Mouse (Mus musculus) 416B (cell line): Measurements from ENCODE around the gene Unc5a.
A peak's percentile ranks its signal among the peaks of the same experiment; 100 is the strongest.

Source experiments
- DNase-seq: peaks from one replicate; pipeline ENCODE4 v3.0.0; 2011; ENCODE audit warnings: low read depth

Unc5a gene

GRCm38 (mm10) chr13:55004646-55005045 lies 55.4 kb downstream of the Unc5a start:
- no peak for DNase-seq

GRCm38 (mm10) chr13:55005691-55006414 lies 56.6 kb downstream of the Unc5a start:
- no peak for DNase-seq

GRCm38 (mm10) chr13:55006415-55006742 lies 57.2 kb downstream of the Unc5a start:
- no peak for DNase-seq

- DNase-seq, result no peak
Measured at GRCm38 (mm10) chr13:55008589-55008988, 59.4 kb downstream of the Unc5a start.

- DNase-seq, result no peak
Measured at GRCm38 (mm10) chr13:55011103-55011502, 61.9 kb downstream of the Unc5a start.

GRCm38 (mm10) chr13:55011981-55012478 lies 62.8 kb downstream of the Unc5a start:
- DNase-seq, result peak; percentile 26

GRCm38 (mm10) chr13:55013702-55014344 lies 64.6 kb downstream of the Unc5a start:
- peak; percentile 67 for DNase-seq

GRCm38 (mm10) chr13:55014451-55014850 lies 65.2 kb downstream of the Unc5a start:
- DNase-seq, result no peak

GRCm38 (mm10) chr13:55017154-55017897 lies 68.1 kb downstream of the Unc5a start:
- DNase-seq, result no peak

- peak; percentile 50 for DNase-seq
Measured at GRCm38 (mm10) chr13:55017898-55018599, 68.8 kb downstream of the Unc5a start.

- no peak for DNase-seq
Measured at GRCm38 (mm10) chr13:55018700-55019099, 69.5 kb downstream of the Unc5a start.

- DNase-seq, result peak; percentile 60
Measured at GRCm38 (mm10) chr13:55019181-55019580, 70.0 kb downstream of the Unc5a start.

- DNase-seq, result peak; percentile 66
Measured at GRCm38 (mm10) chr13:55020051-55020450, 70.8 kb downstream of the Unc5a start.

GRCm38 (mm10) chr13:55021194-55021779 lies 72.1 kb downstream of the Unc5a start, which contains the start of gene Hk3:
Gene Hk3 (minus strand): TSS chr13:55021385.
- peak; percentile 94 for DNase-seq

GRCm38 (mm10) chr13:55022256-55022655 lies 73.0 kb downstream of the Unc5a start:
- DNase-seq, result no peak

GRCm38 (mm10) chr13:55022715-55023114 lies 73.5 kb downstream of the Unc5a start:
- peak; percentile 91 for DNase-seq

- no peak for DNase-seq
Measured at GRCm38 (mm10) chr13:55024215-55024614, 75.0 kb downstream of the Unc5a start.

- peak; percentile 97 for DNase-seq
Measured at GRCm38 (mm10) chr13:55040016-55040415, 90.8 kb downstream of the Unc5a start.

GRCm38 (mm10) chr13:55047706-55048105 lies 98.5 kb downstream of the Unc5a start:
- DNase-seq, result no peak
